Mouse (Mus musculus): Measurements from ENCODE around the gene Gm21983. TPM values are rescaled to one million over a fixed set of nuclear protein-coding genes. Genes with fewer than 3 reads are reported as not detected.

The Gm21983 gene
- polyA plus RNA-seq, 1 experiment from 2014 or later = 0.59 TPM

DNA sequence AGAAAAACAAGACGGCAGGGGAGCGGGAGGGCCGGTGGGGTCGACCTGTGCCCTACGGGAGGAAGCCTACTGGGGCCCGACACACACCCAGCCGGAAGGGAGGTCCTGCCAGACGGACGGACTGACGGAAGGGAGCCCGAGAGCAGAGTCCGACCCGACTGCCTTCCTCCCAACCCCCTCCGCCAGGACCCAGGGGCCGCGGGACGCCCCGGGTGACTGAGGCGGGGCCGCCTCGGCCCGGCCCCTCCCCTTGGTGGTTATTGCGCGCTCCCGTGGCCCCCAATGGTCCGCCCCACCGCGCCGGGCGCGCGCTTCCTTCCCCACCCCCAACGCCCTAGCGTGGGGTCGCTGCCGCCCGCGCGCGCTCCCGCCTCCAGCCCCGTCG lies 14.7 kb downstream of the Gm21983 start:
- Histone ChIP-seq H3K4me2 (replicated peaks) (peak overlapping the region; percentile 78), H3K4me1 (peaks cover 52% of the 10 kb centered on the region), H3K9me3 (no peaks in the 10 kb centered on the region), H3K36me3 (peaks cover 45% of the 10 kb centered on the region), H3K4me3 (peak overlapping the region; percentile 78), H3K27me3 (no peaks in the 10 kb centered on the region), H3K9ac (replicated peaks) (peak overlapping the region; percentile 84), H3K27ac (replicated peaks) (peak overlapping the region; percentile 99)
- WGBS = 0% methylated on average over 28 of the region's 43 CpGs
- ATAC-seq (ENCODE audit: low FRiP score, low read depth) = peak; percentile 71

DNA sequence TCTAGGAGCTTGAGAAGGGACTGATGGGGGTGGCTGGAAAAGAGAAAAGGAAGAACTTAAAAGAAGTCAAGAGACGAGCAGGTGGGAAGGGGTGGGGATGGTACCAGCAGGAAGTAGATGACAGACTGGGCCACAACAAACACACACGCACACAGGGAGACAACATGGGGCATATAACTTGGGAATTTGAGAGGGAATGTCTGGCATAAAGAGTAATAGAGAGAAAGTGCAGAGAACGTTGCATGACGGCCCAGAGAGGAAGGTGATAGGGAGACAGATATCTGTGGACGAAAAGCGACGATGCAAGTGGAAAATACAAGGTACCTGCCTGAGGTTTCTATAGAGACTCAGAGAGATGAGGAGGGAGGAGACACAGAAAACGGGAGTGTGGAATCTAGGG lies 15.2 kb downstream of the Gm21983 start:
- Histone ChIP-seq H3K36me3 (peaks cover 41% of the 10 kb centered on the region), H3K4me2 (replicated peaks) (peak overlapping the region; percentile 78), H3K9me3 (no peaks in the 10 kb centered on the region), H3K27ac (replicated peaks) (peak overlapping the region; percentile 99), H3K27me3 (no peaks in the 10 kb centered on the region), H3K9ac (replicated peaks) (peak overlapping the region; percentile 84), H3K4me3 (peak overlapping the region; percentile 78), H3K4me1 (peaks cover 58% of the 10 kb centered on the region)
- 3% methylated on average over 8 of the region's 8 CpGs for WGBS
- ATAC-seq (ENCODE audit: low FRiP score, low read depth) = no peak

DNA sequence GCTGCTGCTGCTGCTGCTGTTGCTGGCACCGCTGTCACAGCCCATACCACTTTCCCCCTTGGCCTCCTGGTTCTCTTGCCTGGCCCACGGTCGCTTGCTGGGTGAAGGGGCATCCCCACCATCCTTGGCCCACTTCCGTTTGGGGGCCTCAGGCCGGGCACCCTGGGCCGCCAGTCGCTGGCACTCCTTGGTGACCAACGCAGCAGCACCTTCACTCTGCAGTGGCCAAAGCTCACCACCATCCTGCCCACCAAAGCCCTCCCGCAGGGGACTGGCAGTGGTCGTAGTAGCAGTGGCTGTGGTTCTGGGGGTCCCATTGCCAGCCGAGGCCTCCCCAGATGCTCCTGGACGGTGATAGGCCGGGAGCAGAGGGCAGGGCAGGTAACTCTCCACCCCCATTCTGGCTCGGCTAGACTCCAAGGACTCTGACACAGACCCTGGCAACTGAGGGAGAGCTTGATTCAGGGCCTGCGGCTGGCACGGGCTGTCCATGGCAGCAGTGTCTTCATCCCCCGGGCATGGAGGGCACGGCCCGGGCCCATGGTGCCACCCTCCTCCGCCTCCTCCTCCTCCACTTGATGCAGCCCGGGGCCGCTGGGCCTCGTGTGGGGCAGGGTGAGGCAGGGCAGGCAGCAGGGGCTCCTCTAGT lies 15.8 kb downstream of the Gm21983 start:
- H3K4me3 ChIP-seq = peak overlapping the region; percentile 78
- H3K27me3 ChIP-seq = no peaks in the 10 kb centered on the region
- WGBS = 80% methylated on average over 23 of the region's 23 CpGs
- ATAC-seq (ENCODE audit: low FRiP score, low read depth) = no peak
- H3K4me2 ChIP-seq (replicated peaks) = peak overlapping the region; percentile 78
- peaks cover 63% of the 10 kb centered on the region for H3K4me1 ChIP-seq
- H3K36me3 ChIP-seq = peaks cover 39% of the 10 kb centered on the region
- 0 out of 2 replicates have a peak overlapping the region, but pooled peaks have one; percentile 99 for H3K27ac ChIP-seq (replicated peaks)
- H3K9ac ChIP-seq (replicated peaks) = peak overlapping the region; percentile 84
- no peaks in the 10 kb centered on the region for H3K9me3 ChIP-seq

DNA sequence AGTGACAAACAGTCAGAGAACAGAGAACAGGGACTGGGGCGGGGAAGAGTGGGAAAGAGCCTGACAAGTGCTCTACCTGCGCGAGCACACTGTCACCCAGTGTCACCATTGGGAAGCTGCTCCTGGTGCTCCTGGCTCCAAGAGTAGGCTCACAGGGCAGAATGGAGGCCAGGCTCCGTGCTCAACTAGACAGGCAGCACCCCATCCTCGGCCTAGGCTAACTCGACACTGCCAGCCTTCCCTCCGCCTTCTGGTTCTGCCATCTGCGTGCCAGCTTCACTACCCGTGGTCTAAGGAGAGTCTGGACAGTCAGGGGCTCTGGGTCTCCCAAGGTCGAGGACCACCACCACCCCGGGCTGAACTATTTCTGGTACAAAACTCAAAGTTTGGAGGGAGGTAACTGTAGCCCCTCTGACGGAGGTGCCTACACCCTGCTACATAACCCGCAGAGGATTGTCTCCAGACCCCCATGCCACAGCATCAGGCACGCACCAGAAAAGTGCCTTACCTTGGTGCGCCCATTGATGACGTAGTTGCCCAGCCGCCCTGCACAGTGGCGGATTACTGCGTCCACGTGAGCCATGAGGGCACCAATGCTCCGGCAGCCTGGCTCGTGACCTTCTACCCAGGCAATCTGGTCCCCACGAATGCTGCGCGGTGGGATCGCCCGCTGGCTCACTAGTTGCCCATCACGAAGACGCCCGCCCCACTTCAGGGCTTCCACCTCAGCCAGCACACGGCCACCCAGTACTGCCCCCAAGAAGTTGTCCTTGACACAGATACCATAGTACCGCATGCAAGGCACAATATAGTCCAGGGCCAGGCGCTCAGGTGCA lies 16.6 kb downstream of the Gm21983 start:
- no peak overlapping the region for H3K27ac ChIP-seq (replicated peaks)
- no peak for ATAC-seq (ENCODE audit: low FRiP score, low read depth)
- peak overlapping the region; percentile 78 for H3K4me2 ChIP-seq (replicated peaks)
- H3K27me3 ChIP-seq = no peaks in the 10 kb centered on the region
- 86% methylated on average over 33 of the region's 33 CpGs for WGBS
- H3K36me3 ChIP-seq = peaks cover 43% of the 10 kb centered on the region
- no peaks in the 10 kb centered on the region for H3K9me3 ChIP-seq
- peak overlapping the region; percentile 78 for H3K4me3 ChIP-seq
- peaks cover 66% of the 10 kb centered on the region for H3K4me1 ChIP-seq
- peak overlapping the region; percentile 84 for H3K9ac ChIP-seq (replicated peaks)

DNA sequence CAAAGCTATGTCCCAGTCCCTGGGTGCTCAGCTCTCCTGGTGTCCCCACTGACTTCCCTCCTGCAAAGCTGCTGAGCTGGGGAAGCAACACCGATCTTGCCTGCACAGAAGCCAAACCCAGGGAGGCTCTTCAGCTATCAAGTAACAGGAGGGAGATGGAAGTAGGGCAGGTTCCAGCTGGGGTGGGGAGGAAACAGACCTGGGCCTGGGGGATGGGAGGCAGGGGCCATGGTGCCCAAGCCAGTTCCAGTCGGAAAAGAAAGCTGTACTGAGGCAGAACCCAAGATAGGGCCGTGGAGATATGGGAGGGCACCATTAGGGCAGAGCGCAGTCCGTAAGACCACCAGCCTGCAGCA lies 17.5 kb downstream of the Gm21983 start:
- H3K27me3 ChIP-seq = no peaks in the 10 kb centered on the region
- H3K36me3 ChIP-seq = peaks cover 52% of the 10 kb centered on the region
- no peak for ATAC-seq (ENCODE audit: low FRiP score, low read depth)
- no peaks in the 10 kb centered on the region for H3K9me3 ChIP-seq
- H3K9ac ChIP-seq (replicated peaks) = peak overlapping the region; percentile 84
- 84% methylated on average over 5 of the region's 5 CpGs for whole genome bisulfite sequencing
- no peak overlapping the region for H3K27ac ChIP-seq (replicated peaks)
- H3K4me1 ChIP-seq = peaks cover 66% of the 10 kb centered on the region
- peak overlapping the region; percentile 78 for H3K4me3 ChIP-seq
- peak overlapping the region; percentile 78 for H3K4me2 ChIP-seq (replicated peaks)

DNA sequence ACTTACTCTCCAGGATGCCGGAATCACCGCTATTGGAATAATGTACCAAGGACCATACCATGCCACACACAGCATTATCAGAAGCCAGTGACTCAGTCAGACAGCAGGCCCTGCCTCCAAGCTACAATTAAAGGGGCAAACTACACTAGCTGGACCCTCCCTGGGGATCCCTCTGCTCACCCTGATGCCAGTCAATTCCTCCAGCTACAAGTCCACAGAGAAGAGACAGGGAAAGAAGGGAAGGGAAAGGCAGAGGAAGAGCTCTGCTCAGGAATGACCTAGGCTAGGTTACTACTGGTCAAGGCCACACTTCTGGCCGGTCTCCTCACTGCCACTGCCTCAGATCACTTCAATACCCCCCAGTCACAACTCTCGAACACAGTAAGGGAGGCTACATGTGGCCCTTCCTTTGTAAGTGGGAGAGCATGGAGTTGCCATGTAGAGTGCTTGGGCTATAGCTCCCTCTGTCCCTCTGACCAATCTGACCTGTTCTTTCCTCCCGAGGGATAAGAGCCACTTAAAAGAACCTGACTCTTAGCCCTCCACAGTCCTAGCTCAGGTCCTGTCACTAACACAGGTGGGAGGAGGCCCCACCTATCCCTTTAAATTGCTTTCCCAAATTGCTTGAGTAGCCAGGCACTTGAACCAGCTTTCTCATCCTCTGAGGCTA lies 18.0 kb downstream of the Gm21983 start:
- Histone ChIP-seq H3K4me3 (peak overlapping the region; percentile 78), H3K9ac (replicated peaks) (peak overlapping the region; percentile 84), H3K9me3 (no peaks in the 10 kb centered on the region), H3K4me1 (peaks cover 66% of the 10 kb centered on the region), H3K36me3 (peaks cover 57% of the 10 kb centered on the region), H3K4me2 (replicated peaks) (peak overlapping the region; percentile 78), H3K27ac (replicated peaks) (no peak overlapping the region), H3K27me3 (no peaks in the 10 kb centered on the region)
- ATAC-seq (ENCODE audit: low FRiP score, low read depth) = no peak
- whole genome bisulfite sequencing = 93% methylated on average over 5 of the region's 5 CpGs

DNA sequence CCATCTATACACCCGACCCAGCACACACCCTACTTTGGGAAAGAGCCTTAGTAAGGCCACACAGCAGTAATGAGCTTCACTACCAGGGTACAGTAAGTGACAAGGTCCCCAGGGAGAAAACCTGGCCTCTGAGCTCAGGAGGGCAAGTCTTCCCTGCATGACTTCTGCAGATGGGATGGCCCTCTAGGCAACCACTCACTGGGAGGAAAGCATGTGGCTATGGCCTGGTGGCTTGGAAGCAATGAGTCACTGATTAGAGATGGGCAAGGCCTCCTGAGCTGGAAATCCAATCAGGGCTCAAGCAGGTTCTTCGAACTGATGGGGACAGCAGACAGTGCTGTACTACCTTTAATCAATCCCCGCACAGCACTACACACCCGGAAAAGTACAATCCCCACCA lies 19.1 kb downstream of the Gm21983 start:
- 88% methylated on average over 4 of the region's 4 CpGs for WGBS
- Histone ChIP-seq H3K4me1 (peaks cover 59% of the 10 kb centered on the region), H3K27me3 (no peaks in the 10 kb centered on the region), H3K9me3 (no peaks in the 10 kb centered on the region), H3K27ac (replicated peaks) (no peak overlapping the region), H3K9ac (replicated peaks) (no peak overlapping the region), H3K4me2 (replicated peaks) (no peak overlapping the region), H3K4me3 (no peak overlapping the region), H3K36me3 (peaks cover 65% of the 10 kb centered on the region)
- ATAC-seq (ENCODE audit: low FRiP score, low read depth) = no peak

DNA sequence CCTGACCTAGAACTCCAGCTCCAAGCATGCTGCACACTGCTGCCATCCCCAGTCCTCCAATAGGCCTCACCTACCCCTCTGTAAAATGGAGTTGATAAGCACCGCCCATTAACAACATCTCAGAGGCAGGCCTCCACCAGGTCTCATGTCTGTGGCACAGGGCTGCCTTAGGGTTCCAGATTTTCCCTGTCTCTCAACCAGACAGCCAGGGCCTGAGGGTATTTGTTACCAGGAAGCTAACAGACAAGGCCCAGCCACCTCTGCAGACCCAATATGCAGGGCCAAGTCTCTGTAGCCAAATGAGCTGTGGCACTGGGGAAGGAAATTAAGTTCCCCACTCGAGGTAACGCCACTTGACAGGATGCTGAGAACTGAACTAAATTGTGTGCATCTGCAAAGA lies 20.0 kb downstream of the Gm21983 start:
- 86% methylated on average over 3 of the region's 3 CpGs for WGBS

DNA sequence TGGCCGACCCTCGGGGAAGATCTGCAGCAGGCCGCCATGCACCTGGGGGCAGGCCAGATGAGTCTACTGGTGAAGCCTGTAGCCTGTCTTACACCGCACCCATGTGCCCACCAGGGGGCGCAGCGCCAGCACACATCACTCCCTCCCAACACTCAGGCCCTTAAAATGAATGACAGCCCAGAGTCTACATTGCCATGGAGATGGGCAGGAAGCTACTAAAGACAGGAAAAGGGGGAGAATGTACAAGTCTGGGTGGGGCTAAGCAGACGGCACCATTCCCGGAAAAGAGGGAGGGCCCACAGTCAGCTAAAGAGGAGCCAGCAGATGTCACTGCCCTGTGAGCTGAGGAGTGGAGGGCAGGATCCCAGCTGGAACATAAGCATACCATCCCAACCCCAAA lies 21.0 kb downstream of the Gm21983 start:
- H3K4me3 ChIP-seq = no peak overlapping the region
- H3K4me2 ChIP-seq (replicated peaks) = no peak overlapping the region
- H3K9me3 ChIP-seq = no peaks in the 10 kb centered on the region
- peaks cover 51% of the 10 kb centered on the region for H3K4me1 ChIP-seq
- 20% methylated on average over 8 of the region's 8 CpGs for WGBS
- H3K36me3 ChIP-seq = peaks cover 63% of the 10 kb centered on the region
- ATAC-seq (ENCODE audit: low FRiP score, low read depth) = peak; percentile 93
- no peaks in the 10 kb centered on the region for H3K27me3 ChIP-seq
- 0 out of 2 replicates have a peak overlapping the region, but pooled peaks have one; percentile 27 for H3K27ac ChIP-seq (replicated peaks)
- no peak overlapping the region for H3K9ac ChIP-seq (replicated peaks)

More for the DNA sequence above, 20.0 kb downstream of the Gm21983 start:
- peaks cover 59% of the 10 kb centered on the region for H3K4me1 ChIP-seq
- no peaks in the 10 kb centered on the region for H3K9me3 ChIP-seq
- no peak overlapping the region for H3K4me2 ChIP-seq (replicated peaks)
- no peak overlapping the region for H3K4me3 ChIP-seq
- H3K36me3 ChIP-seq = peaks cover 69% of the 10 kb centered on the region
- no peak for ATAC-seq (ENCODE audit: low FRiP score, low read depth)
- H3K27me3 ChIP-seq = no peaks in the 10 kb centered on the region
- H3K27ac ChIP-seq (replicated peaks) = peak overlapping the region; percentile 27; the same call in 1 of the 2 replicates
- H3K9ac ChIP-seq (replicated peaks) = no peak overlapping the region

DNA sequence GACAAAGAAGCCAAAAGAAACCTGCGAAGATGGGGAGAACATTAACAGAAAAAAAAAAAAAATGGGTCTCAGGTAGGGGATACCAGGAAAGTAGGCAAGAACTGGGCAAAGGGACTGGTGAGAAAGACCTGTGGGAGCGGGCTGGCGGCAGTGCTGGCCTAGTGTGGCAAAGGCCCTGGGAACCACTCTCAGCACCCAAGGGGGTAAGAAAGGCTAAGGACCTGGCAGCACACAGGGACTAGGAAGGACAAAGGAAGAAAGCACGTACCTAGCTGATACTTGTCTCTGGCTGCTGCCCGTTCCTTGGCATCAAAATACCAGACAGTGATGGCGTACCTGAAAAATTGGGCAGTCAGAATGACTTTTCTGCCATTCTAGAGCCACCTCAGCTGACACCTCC lies 21.6 kb downstream of the Gm21983 start:
- H3K9me3 ChIP-seq = no peaks in the 10 kb centered on the region
- no peak for ATAC-seq (ENCODE audit: low FRiP score, low read depth)
- peaks cover 57% of the 10 kb centered on the region for H3K36me3 ChIP-seq
- over 99% methylated on average over 6 of the region's 6 CpGs for WGBS
- no peak overlapping the region for H3K9ac ChIP-seq (replicated peaks)
- no peak overlapping the region for H3K4me3 ChIP-seq
- H3K27me3 ChIP-seq = no peaks in the 10 kb centered on the region
- no peak overlapping the region for H3K27ac ChIP-seq (replicated peaks)
- H3K4me1 ChIP-seq = peaks cover 44% of the 10 kb centered on the region
- no peak overlapping the region for H3K4me2 ChIP-seq (replicated peaks)

DNA sequence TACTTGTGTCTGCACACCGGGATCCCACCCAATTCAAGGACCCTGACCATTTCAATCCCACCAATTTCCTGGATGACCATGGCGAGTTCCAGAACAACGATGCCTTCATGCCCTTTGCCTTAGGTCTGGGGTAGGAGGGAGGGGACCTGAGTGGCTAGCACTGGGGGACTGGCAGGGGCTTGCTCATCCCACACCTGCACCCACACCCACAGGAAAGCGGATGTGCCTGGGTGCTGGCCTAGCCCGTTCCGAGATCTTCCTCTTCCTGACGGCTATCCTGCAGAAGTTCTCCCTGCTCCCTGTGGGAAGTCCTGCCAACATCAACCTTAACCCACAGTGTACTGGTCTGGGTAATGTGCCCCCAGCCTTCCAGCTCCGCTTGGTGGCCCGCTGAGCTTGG lies 22.7 kb downstream of the Gm21983 start:
- Histone ChIP-seq H3K9ac (replicated peaks) (no peak overlapping the region), H3K4me1 (peaks cover 33% of the 10 kb centered on the region), H3K27me3 (no peaks in the 10 kb centered on the region), H3K4me3 (no peak overlapping the region), H3K36me3 (peaks cover 47% of the 10 kb centered on the region), H3K4me2 (replicated peaks) (no peak overlapping the region), H3K27ac (replicated peaks) (no peak overlapping the region), H3K9me3 (no peaks in the 10 kb centered on the region)
- WGBS = 95% methylated on average over 9 of the region's 9 CpGs
- ATAC-seq (ENCODE audit: low FRiP score, low read depth) = no peak

DNA sequence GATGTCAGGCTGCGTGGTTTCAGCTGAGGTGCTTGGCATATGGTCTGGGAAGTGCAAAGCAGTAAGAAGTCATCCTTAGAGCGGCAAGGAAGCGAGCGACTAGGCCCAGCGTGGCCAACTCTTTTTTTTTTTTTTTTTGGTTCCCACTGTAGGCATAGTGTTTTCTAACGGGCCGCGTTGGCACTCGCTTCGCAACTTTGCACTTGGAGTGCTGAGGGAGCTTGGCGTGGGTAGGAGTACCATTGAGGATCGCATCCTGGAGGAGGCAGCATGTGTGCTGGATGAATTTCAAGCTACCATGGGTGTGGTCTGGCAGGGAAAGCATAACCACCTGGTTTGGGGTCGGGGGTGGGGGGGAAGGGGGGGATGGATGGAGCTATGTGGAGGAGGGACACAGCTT lies 24.9 kb downstream of the Gm21983 start:
- H3K4me2 ChIP-seq (replicated peaks) = no peak overlapping the region
- no peak overlapping the region for H3K27ac ChIP-seq (replicated peaks)
- WGBS = 82% methylated on average over 13 of the region's 13 CpGs
- H3K4me1 ChIP-seq = peaks cover 12% of the 10 kb centered on the region
- no peak for ATAC-seq (ENCODE audit: low FRiP score, low read depth)
- no peak overlapping the region for H3K9ac ChIP-seq (replicated peaks)
- H3K9me3 ChIP-seq = no peaks in the 10 kb centered on the region
- no peaks in the 10 kb centered on the region for H3K27me3 ChIP-seq
- H3K36me3 ChIP-seq = peaks cover 30% of the 10 kb centered on the region
- no peak overlapping the region for H3K4me3 ChIP-seq
